Mouse (Mus musculus) kidney, adult 2 months (tissue): ENCODE measurements at regions not wholly inside any gene's neighbourhood (a gene's known extent, or its start where the extent isn't known, plus 50 kb on each side); places are given as distances from the start of the nearest gene placed in this dataset.

Source experiments
- DNase-seq: peaks from one replicate; pipeline ENCODE4 v3.0.0; 2021
- H3K27ac ChIP-seq: fragments of 200-500 bp; 2 replicates; pipeline ENCODE4 v1.5.1; 2012; ENCODE audit warnings: low read depth, low read length, control low read depth, inconsistent platforms; ENCODE audit not compliant: insufficient read depth
- H3K27me3 ChIP-seq: fragments of 200-500 bp; replicated peaks from 2 replicates; pipeline ENCODE4 v1.6.1; 2012; ENCODE audit warnings: mild to moderate bottlenecking, moderate library complexity, low read length, inconsistent platforms; ENCODE audit not compliant: control insufficient read depth, insufficient read depth
- H3K36me3 ChIP-seq: fragments of 200-500 bp; 2 replicates; pipeline ENCODE4 v1.6.1; 2012; ENCODE audit warnings: mild to moderate bottlenecking, moderate library complexity, low read length, inconsistent platforms; ENCODE audit not compliant: control insufficient read depth, insufficient read depth
- H3K4me1 ChIP-seq: fragments of 200-500 bp; 2 replicates; pipeline ENCODE4 v1.6.1; 2011; ENCODE audit warnings: low read length; ENCODE audit not compliant: control insufficient read depth, insufficient read depth
- H3K4me3 ChIP-seq: fragments of 200-500 bp; 2 replicates; pipeline ENCODE4 v1.5.1; 2011; ENCODE audit warnings: mild to moderate bottlenecking, low read depth, low read length, control low read depth; ENCODE audit not compliant: insufficient read depth
- CTCF ChIP-seq: fragments of 200-500 bp; conservative IDR thresholded peaks from 2 replicates; pipeline ENCODE4 v1.5.1; 2011; ENCODE audit warnings: low read depth, mild to moderate bottlenecking, control low read depth, low read length, moderate library complexity, mixed read lengths; ENCODE audit not compliant: insufficient read depth, insufficient read length
- POLR2A ChIP-seq: fragments of 200-500 bp; IDR thresholded peaks from one replicate; pipeline ENCODE4 v1.6.1; 2011; ENCODE audit warnings: low read depth, low read length, control low read depth
- WGBS: fragments of 180-500 bp; shearing (Covaris S2); methylation state at CpG from one replicate; pipeline ENCODE4 v1.1.7; 2018; 5-methylcytosine and 5-hydroxymethylcytosine counted together

GRCm38 (mm10) chr10:102889709-102890108, 140.3 kb downstream of the Alx1 start:
- Histone ChIP-seq H3K4me3 (no peak overlapping the region), H3K27ac (no peak overlapping the region), H3K27me3 (no peaks in the 10 kb centered on the region), H3K4me1 (no peaks in the 10 kb centered on the region), H3K36me3 (no peaks in the 10 kb centered on the region)
- 92% methylated on average over 3 of the region's 3 CpGs for WGBS
- TF ChIP-seq CTCF: no peak
- no peak for TF ChIP-seq POLR2A
- no peak for DNase-seq

- 60% methylated on average over 6 of the region's 6 CpGs for WGBS
- H3K36me3 ChIP-seq: no peaks in the 10 kb centered on the region
- no peak for DNase-seq
- H3K27me3 ChIP-seq: no peaks in the 10 kb centered on the region
- H3K4me3 ChIP-seq: no peak overlapping the region
- H3K4me1 ChIP-seq: no peaks in the 10 kb centered on the region
- TF ChIP-seq POLR2A (no peak), CTCF (no peak)
- no peak overlapping the region for H3K27ac ChIP-seq
Observed at GRCm38 (mm10) chr10:102881824-102882438, 148.1 kb downstream of the Alx1 start.

DNA sequence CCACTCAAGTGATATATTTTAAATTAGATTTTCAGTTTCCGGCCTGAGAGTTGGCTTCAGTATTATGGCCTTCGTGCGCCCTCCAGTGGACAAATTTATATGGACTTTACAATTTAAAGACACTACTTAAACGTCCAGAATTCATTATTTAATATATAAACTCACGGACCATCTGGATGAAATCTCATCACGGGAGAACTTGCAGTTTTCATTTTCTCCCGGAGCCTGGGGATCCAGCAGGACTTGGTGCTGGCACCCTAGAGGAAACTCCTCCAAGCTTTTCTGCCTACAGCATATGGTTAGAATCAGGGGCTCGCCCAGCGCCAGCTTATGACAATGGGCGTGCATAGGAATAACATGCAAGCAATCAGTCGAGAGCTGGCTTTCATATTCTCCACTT, 152.0 kb downstream of the Alx1 start:
- Histone ChIP-seq H3K27me3 (no peaks in the 10 kb centered on the region), H3K4me3 (no peak overlapping the region), H3K27ac (no peak overlapping the region), H3K36me3 (no peaks in the 10 kb centered on the region), H3K4me1 (no peaks in the 10 kb centered on the region)
- peak; percentile 23; the same call in 1 of the 2 replicates for TF ChIP-seq CTCF
- TF ChIP-seq POLR2A: no peak
- DNase-seq: peak; percentile 39
- WGBS: 22% methylated on average over 11 of the region's 11 CpGs

DNA sequence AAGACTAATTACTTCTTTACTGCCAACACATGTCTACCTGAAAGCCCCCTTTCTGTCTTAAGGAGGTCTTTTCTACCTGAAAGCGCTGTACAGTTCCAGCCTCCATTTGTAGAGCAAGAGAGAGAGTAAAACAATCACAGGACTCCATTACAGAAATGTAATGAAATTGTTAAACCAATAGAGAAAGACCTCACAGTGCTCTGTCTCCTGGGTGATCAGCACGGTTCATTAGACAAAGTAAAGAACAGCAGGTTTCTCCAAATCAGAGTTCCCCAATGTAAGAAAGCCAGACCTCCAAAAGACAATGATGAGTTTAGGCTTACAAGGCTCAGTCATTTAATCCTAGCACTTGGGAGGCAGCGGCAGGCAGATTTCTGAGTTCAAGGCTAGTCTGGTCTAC, 153.1 kb downstream of the Alx1 start:
- Histone ChIP-seq H3K27me3 (no peaks in the 10 kb centered on the region), H3K4me1 (no peaks in the 10 kb centered on the region), H3K27ac (no peak overlapping the region), H3K4me3 (no peak overlapping the region), H3K36me3 (no peaks in the 10 kb centered on the region)
- TF ChIP-seq CTCF: no peak
- TF ChIP-seq POLR2A: no peak
- no peak for DNase-seq
- 70% methylated on average over 3 of the region's 3 CpGs for WGBS

- 21% methylated on average over 4 of the region's 4 CpGs for WGBS
- H3K27me3 ChIP-seq: no peaks in the 10 kb centered on the region
- no peak for DNase-seq
Observed at GRCm38 (mm10) chr10:102866920-102867319, 163.1 kb downstream of the Alx1 start.

GRCm38 (mm10) chr10:102836567-102837224, 193.3 kb downstream of the Alx1 start:
- 42% methylated on average over 4 of the region's 4 CpGs for WGBS
- Histone ChIP-seq H3K4me3 (no peak overlapping the region), H3K27me3 (no peaks in the 10 kb centered on the region)

More at GRCm38 (mm10) chr10:102866920-102867319, 163.1 kb downstream of the Alx1 start:
- Histone ChIP-seq H3K4me3 (no peak overlapping the region), H3K4me1 (no peaks in the 10 kb centered on the region), H3K36me3 (no peaks in the 10 kb centered on the region), H3K27ac (no peak overlapping the region)
- TF ChIP-seq POLR2A (no peak), CTCF (no peak)

DNA sequence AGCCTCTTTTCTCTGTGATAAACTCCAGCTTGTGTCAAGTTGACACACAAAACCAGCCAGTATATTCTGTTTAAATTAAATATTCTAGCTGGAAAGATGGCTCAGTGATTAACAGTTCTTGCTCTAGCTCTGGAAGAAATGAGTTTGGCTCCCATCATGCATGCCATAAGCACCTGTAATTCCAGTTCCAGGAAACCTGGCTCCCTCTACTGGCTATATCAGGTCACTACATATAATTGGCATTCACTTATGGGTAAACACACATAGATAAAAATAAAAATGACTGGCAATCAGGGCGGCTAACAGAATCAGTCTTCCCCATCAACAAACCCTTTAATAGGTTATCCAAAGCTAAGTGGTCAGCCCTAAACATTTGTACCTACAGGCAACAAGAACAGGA, 194.2 kb downstream of the Alx1 start:
- WGBS: 36% methylated on average over 1 of the region's 1 CpGs
- Histone ChIP-seq H3K4me1 (no peaks in the 10 kb centered on the region), H3K36me3 (no peaks in the 10 kb centered on the region), H3K27me3 (no peaks in the 10 kb centered on the region), H3K27ac (no peak overlapping the region), H3K4me3 (no peak overlapping the region)
- DNase-seq: peak; percentile 15
- TF ChIP-seq POLR2A (no peak), CTCF (0 out of 2 replicates have a peak, but pooled peaks have one; percentile 21)

More at GRCm38 (mm10) chr10:102836567-102837224, 193.3 kb downstream of the Alx1 start:
- TF ChIP-seq POLR2A: no peak
- TF ChIP-seq CTCF: peak; percentile 14; the same call in 1 of the 2 replicates
- H3K36me3 ChIP-seq: no peaks in the 10 kb centered on the region
- H3K27ac ChIP-seq: no peak overlapping the region
- H3K4me1 ChIP-seq: no peaks in the 10 kb centered on the region
- DNase-seq: peak; percentile 4
